Mouse (Mus musculus): ENCODE data around the gene Zfp981. TPM values are rescaled to one million over a fixed set of nuclear protein-coding genes. Genes with fewer than 3 reads are reported as not detected.
A peak's percentile ranks its signal among the peaks of the same experiment; 100 is the strongest.
"Not testable (repeated sequence)": the region's sequence is repeated elsewhere in the genome, so short reads cannot be mapped to it uniquely, and the experiment has no call there.

Zfp981 gene
- polyA plus RNA-seq (2015; fragmentation: Nextera tagmentation; extraction: Ambion mirVana), result 0.06 TPM in 1 of 2 replicates, not detected in the other

- not testable (repeated sequence) for H3K27me3 ChIP-seq (replicated peaks); H3K9ac ChIP-seq; ATAC-seq (ENCODE audit: extremely low read depth, insufficient number of reproducible peaks, low FRiP score, low TSS enrichment); H3K4me3 ChIP-seq; H3K4me1 ChIP-seq; H3K27ac ChIP-seq (replicated peaks); H3K36me3 ChIP-seq; H3K4me2 ChIP-seq
- WGBS, result 66% methylated on average over 4 of the region's 4 CpGs
- peaks cover 55% of the 10 kb centered on the region for H3K9me3 ChIP-seq
These were observed at the start of gene Zfp981 for GRCm38 (mm10) chr4:146501727-146502126. Gene Zfp981 (plus strand): TSS chr4:146502027.

- H3K27me3 ChIP-seq (replicated peaks); H3K9ac ChIP-seq; H3K4me1 ChIP-seq; ATAC-seq (ENCODE audit: extremely low read depth, insufficient number of reproducible peaks, low FRiP score, low TSS enrichment); H3K4me3 ChIP-seq; H3K27ac ChIP-seq (replicated peaks); H3K4me2 ChIP-seq: not testable (repeated sequence)
- WGBS, result 76% methylated on average over 2 of the region's 2 CpGs
- Histone ChIP-seq H3K36me3 (peaks cover 17% of the 10 kb centered on the region), H3K9me3 (peaks cover 58% of the 10 kb centered on the region)
These were observed 49.3 kb upstream of the Zfp981 start for GRCm38 (mm10) chr4:146452576-146452975.

- H3K27ac ChIP-seq (replicated peaks); H3K4me2 ChIP-seq; H3K27me3 ChIP-seq (replicated peaks); ATAC-seq (ENCODE audit: extremely low read depth, insufficient number of reproducible peaks, low FRiP score, low TSS enrichment); H3K9ac ChIP-seq; H3K4me3 ChIP-seq; H3K4me1 ChIP-seq: not testable (repeated sequence)
- peaks cover 65% of the 10 kb centered on the region for H3K9me3 ChIP-seq
- peaks cover 16% of the 10 kb centered on the region for H3K36me3 ChIP-seq
- WGBS, result 59% methylated on average over 1 of the region's 1 CpGs
These were observed 47.7 kb upstream of the Zfp981 start for GRCm38 (mm10) chr4:146454170-146454569.

- H3K4me2 ChIP-seq, result no peak overlapping the region
- no peak overlapping the region for H3K27ac ChIP-seq (replicated peaks)
- no peak overlapping the region for H3K9ac ChIP-seq
- H3K4me1 ChIP-seq, result no peaks in the 10 kb centered on the region
- H3K9me3 ChIP-seq, result peaks cover 69% of the 10 kb centered on the region
- no peaks in the 10 kb centered on the region for H3K27me3 ChIP-seq (replicated peaks)
- WGBS, result 40% methylated on average over 2 of the region's 2 CpGs
- ATAC-seq (ENCODE audit: extremely low read depth, insufficient number of reproducible peaks, low FRiP score, low TSS enrichment), result no peak
- H3K36me3 ChIP-seq, result peaks cover 18% of the 10 kb centered on the region
- no peak overlapping the region for H3K4me3 ChIP-seq
These were observed 46.9 kb upstream of the Zfp981 start for GRCm38 (mm10) chr4:146454896-146455295.

- WGBS, result 84% methylated on average over 7 of the region's 7 CpGs
These were observed 46.5 kb upstream of the Zfp981 start for GRCm38 (mm10) chr4:146455321-146455721.

DNA sequence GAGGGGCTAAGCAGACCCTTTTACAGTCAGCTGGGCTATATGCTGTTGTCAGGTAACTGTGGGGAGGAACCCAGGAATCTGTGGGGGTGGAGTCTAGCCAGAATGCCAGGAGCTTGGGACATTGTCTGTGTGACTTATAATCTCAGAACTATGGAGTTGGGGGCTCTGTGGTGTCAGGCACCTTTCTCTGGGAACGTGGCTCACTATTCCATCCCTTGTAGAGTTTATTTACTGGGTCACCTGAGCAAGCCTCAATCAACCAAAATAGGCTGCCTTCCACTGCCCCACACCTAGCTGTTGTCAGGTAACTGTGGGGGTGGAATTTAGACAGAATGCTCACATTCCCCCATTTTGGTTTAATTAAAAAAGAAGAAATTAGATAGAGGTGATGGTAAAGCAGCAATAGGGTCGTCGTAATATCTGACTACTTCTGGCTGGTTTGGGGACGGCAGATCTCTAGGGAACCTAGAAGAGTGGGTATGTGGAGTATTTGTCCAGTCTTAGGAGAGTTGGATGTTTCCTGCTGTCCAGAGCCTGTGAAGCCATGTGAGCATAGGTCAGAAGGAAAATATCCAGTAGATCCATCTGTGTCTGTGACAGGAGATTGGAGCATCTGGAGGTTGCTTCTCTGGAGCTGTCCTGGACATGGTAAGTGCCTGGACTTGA is 45.6 kb upstream of the Zfp981 start:
- Histone ChIP-seq H3K27me3 (replicated peaks) (no peaks in the 10 kb centered on the region), H3K27ac (replicated peaks) (no peak overlapping the region), H3K9ac (no peak overlapping the region), H3K4me1 (no peaks in the 10 kb centered on the region), H3K4me3 (no peak overlapping the region), H3K36me3 (peaks cover 18% of the 10 kb centered on the region), H3K4me2 (no peak overlapping the region), H3K9me3 (peaks cover 79% of the 10 kb centered on the region)
- WGBS, result 63% methylated on average over 4 of the region's 4 CpGs
- peak; percentile 9; the same call in 1 of the 2 replicates for ATAC-seq (ENCODE audit: extremely low read depth, insufficient number of reproducible peaks, low FRiP score, low TSS enrichment)

More at GRCm38 (mm10) chr4:146455321-146455721, 46.5 kb upstream of the Zfp981 start:
- Histone ChIP-seq H3K9ac (no peak overlapping the region), H3K27ac (replicated peaks) (no peak overlapping the region), H3K4me2 (no peak overlapping the region), H3K4me3 (no peak overlapping the region), H3K36me3 (peaks cover 18% of the 10 kb centered on the region), H3K27me3 (replicated peaks) (no peaks in the 10 kb centered on the region), H3K9me3 (peaks cover 72% of the 10 kb centered on the region), H3K4me1 (no peaks in the 10 kb centered on the region)
- peak; percentile 45; the same call in 1 of the 2 replicates for ATAC-seq (ENCODE audit: extremely low read depth, insufficient number of reproducible peaks, low FRiP score, low TSS enrichment)

- WGBS, result 53% methylated on average over 2 of the region's 2 CpGs
- Histone ChIP-seq H3K27me3 (replicated peaks) (no peaks in the 10 kb centered on the region), H3K4me3 (no peak overlapping the region), H3K4me2 (no peak overlapping the region), H3K36me3 (peaks cover 18% of the 10 kb centered on the region), H3K4me1 (no peaks in the 10 kb centered on the region), H3K9ac (no peak overlapping the region), H3K27ac (replicated peaks) (no peak overlapping the region), H3K9me3 (peaks cover 81% of the 10 kb centered on the region)
- no peak for ATAC-seq (ENCODE audit: extremely low read depth, insufficient number of reproducible peaks, low FRiP score, low TSS enrichment)
These were observed 44.7 kb upstream of the Zfp981 start for GRCm38 (mm10) chr4:146457126-146457525.

DNA sequence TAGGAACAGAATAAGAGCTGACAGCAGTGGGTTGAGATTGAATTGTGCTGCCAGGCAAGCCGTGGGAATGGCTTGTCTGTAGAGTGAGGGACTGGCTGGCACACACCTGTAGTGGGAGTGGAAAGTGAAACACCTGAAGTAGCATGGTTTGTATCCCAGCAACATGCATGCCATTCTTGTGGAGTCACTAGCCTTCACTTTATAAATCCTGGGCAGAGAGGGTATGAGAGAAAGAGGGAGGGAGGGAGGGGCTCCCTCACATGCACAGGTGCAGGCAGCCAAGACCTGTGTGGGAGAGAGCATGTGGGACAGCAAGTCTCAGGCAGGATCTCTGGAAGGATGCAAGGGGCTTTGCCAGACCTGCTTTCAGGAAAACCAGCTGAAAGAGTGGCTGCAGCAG is 44.1 kb upstream of the Zfp981 start:
- no peaks in the 10 kb centered on the region for H3K27me3 ChIP-seq (replicated peaks)
- WGBS, result 70% methylated on average over 1 of the region's 1 CpGs
- H3K4me2 ChIP-seq, result no peak overlapping the region
- no peak overlapping the region for H3K9ac ChIP-seq
- ATAC-seq (ENCODE audit: extremely low read depth, insufficient number of reproducible peaks, low FRiP score, low TSS enrichment), result no peak
- no peaks in the 10 kb centered on the region for H3K4me1 ChIP-seq
- H3K27ac ChIP-seq (replicated peaks), result no peak overlapping the region
- H3K9me3 ChIP-seq, result peaks cover 77% of the 10 kb centered on the region
- no peak overlapping the region for H3K4me3 ChIP-seq
- peaks cover 18% of the 10 kb centered on the region for H3K36me3 ChIP-seq

- not testable (repeated sequence) for ATAC-seq (ENCODE audit: extremely low read depth, insufficient number of reproducible peaks, low FRiP score, low TSS enrichment); H3K9ac ChIP-seq; H3K27ac ChIP-seq (replicated peaks); H3K4me3 ChIP-seq; H3K4me1 ChIP-seq; H3K27me3 ChIP-seq (replicated peaks); H3K4me2 ChIP-seq
- 72% methylated on average over 5 of the region's 5 CpGs for WGBS
- Histone ChIP-seq H3K36me3 (peaks cover 26% of the 10 kb centered on the region), H3K9me3 (peaks cover 70% of the 10 kb centered on the region)
These were observed 42.0 kb upstream of the Zfp981 start for GRCm38 (mm10) chr4:146459822-146460221.

- H3K4me1 ChIP-seq; H3K4me2 ChIP-seq; H3K27me3 ChIP-seq (replicated peaks); H3K27ac ChIP-seq (replicated peaks); H3K9ac ChIP-seq; ATAC-seq (ENCODE audit: extremely low read depth, insufficient number of reproducible peaks, low FRiP score, low TSS enrichment); H3K4me3 ChIP-seq: not testable (repeated sequence)
- Histone ChIP-seq H3K9me3 (peaks cover 68% of the 10 kb centered on the region), H3K36me3 (peaks cover 29% of the 10 kb centered on the region)
- WGBS, result 78% methylated on average over 5 of the region's 5 CpGs
These were observed 41.1 kb upstream of the Zfp981 start for GRCm38 (mm10) chr4:146460685-146461084.

DNA sequence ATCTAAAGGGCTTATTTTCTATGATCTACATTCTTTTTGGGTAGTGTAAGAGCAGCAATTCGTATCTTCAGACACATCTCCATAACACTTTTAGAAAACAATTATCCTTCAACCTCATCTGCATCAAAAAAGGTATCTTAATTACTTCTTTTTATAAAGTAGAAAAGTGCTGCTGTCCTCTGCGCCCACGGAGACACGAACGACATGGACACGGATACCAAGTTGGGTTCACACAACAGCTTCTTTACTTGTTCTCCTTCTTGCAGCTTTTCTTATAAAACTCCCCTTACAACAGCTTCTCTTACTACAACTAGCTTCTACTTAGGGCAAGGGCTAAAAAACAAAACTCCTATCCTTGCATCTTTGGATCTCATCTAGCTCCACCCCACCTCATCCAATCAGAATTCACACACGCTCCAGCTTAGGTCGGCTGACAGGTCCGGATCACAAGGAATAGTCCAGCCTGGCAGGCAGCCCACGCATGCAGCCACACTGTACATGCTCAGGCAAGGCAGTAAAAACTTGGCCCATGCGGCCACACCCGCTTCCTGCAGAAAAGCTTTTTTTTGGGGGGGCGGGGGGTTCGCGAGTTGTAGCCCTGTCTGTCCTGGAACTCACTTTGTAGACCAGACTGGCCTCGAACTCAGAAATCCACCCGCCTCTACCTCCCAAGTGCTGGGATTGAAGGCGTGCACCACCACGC is 38.0 kb upstream of the Zfp981 start:
- H3K4me1 ChIP-seq, result not testable (repeated sequence)
- WGBS, result 87% methylated on average over 18 of the region's 19 CpGs

More for the DNA sequence above, 38.0 kb upstream of the Zfp981 start:
- not testable (repeated sequence) for H3K9ac ChIP-seq; H3K27me3 ChIP-seq (replicated peaks); H3K4me2 ChIP-seq; H3K4me3 ChIP-seq; H3K27ac ChIP-seq (replicated peaks)
- Histone ChIP-seq H3K36me3 (peaks cover 18% of the 10 kb centered on the region), H3K9me3 (peaks cover 46% of the 10 kb centered on the region)
- 0 out of 2 replicates have a peak, but pooled peaks have one; percentile 23 for ATAC-seq (ENCODE audit: extremely low read depth, insufficient number of reproducible peaks, low FRiP score, low TSS enrichment)

Data from heart, embryonic 13.5 days (tissue).